Mouse (Mus musculus) E14TG2a.4 (cell line): ENCODE data around the gene Kdelr1.

Experiments used
- CTCF ChIP-seq: conservative IDR thresholded peaks from 2 replicates; pipeline ENCODE4 v1.5.1; 2014; ENCODE audit warnings: low read length
- POU5F1 ChIP-seq: IDR thresholded peaks from 2 replicates; pipeline ENCODE4 v1.6.1; 2014; ENCODE audit warnings: low read length, borderline replicate concordance

- no peak for TF ChIP-seq CTCF
- no peak for TF ChIP-seq POU5F1
Measured at GRCm38 (mm10) chr7:45824598-45824997, 48.0 kb upstream of the Kdelr1 start, which contains the start of gene Kcnj14.
